Comparison of ENCODE assay signal across 17 mouse cellular contexts in the genomic region with DNA sequence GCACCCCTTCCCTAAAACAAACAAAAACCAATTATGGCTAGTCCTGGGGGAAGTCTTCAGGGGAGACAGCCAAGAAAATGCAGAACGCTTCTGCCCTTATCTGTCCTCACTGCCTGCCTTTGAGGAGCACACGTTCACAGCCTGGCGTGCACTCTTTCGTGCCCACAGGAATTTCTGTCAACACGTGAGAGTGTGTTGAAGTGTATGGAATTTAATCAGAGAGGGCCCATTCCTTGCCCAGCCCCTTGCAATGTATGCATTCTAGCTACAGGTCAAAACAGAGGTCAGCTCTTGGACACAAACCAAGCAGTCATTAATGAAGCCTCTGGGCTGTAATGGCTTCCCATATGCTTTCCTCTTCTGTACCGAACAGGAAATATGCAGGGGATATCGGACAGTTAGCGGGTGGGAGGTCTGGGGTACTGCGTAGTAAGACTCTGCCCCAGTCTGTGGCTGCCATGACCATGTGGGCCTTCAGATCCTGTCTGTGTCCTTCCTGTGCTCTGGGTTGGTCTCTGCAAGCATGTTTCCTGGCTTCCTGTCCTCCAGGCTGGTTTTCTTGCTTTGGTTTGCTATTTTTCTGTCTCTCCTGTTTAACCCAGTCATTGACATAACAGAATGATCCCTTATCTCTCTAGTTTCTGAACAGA.
A peak's percentile ranks its signal among the peaks of the same experiment; 100 is the strongest.
DNase-seq lines count a peak whose midpoint lies in the region; ATAC-seq and TF ChIP-seq lines count a peak whose summit lies in the region.
"Had no signal": no experiment of that assay in that cellular context is flagged by ENCODE, and none has a peak within 500 bp of the region (broad histone marks: within the 10 kb centered on the region; RNA-seq: fewer than 3 reads in every experiment).

No protein-coding gene starts in this region.

- WGBS in kidney, embryonic 16.5 days: 55% methylated on average over 9 of the region's 9 CpGs
- 55% methylated on average over 9 of the region's 9 CpGs for WGBS in kidney, embryonic 14.5 days
- 9% methylated on average over 9 of the region's 9 CpGs for WGBS in heart, postnatal 0 days

- no peaks in the 10 kb centered on the region for H3K36me3 ChIP-seq in kidney, embryonic 16.5 days (ENCODE audit: insufficient read depth, low read length)
- H3K36me3 ChIP-seq in kidney, embryonic 14.5 days (ENCODE audit: control insufficient read depth, insufficient read depth, low read length): no peaks in the 10 kb centered on the region
- no peaks in the 10 kb centered on the region for H3K36me3 ChIP-seq in heart, postnatal 0 days (replicated peaks; ENCODE audit: control insufficient read depth, insufficient read depth, low read length)
- H3K36me3 ChIP-seq: G1E; hindbrain, embryonic 15.5 days; midbrain, embryonic 10.5 days; neural tube, embryonic 12.5 days; stomach, embryonic 15.5 days had no signal

- peaks cover 22% of the 10 kb centered on the region for H3K4me1 ChIP-seq in kidney, embryonic 16.5 days (ENCODE audit: insufficient read depth, low read length)
- peaks cover 13% of the 10 kb centered on the region; the same call in 1 of the 2 replicates for H3K4me1 ChIP-seq in kidney, embryonic 14.5 days (ENCODE audit: control insufficient read depth, insufficient read depth, low read length)
- H3K4me1 ChIP-seq in heart, postnatal 0 days (ENCODE audit: control insufficient read depth, insufficient read depth): peaks cover 31% of the 10 kb centered on the region
- H3K4me1 ChIP-seq: midbrain, embryonic 10.5 days had no signal

- peak overlapping the region; percentile 38; the same call in 1 of the 2 replicates for H3K27ac ChIP-seq in kidney, embryonic 16.5 days (ENCODE audit: low read length)
- no peak overlapping the region for H3K27ac ChIP-seq in kidney, embryonic 14.5 days (ENCODE audit: low read depth, low read length)
- H3K27ac ChIP-seq in heart, postnatal 0 days (ENCODE audit: low read depth): peak overlapping the region; percentile 72
- H3K27ac ChIP-seq: gastrocnemius, adult 2 months; hindbrain, embryonic 15.5 days; left cerebral cortex, adult 2 months; midbrain, embryonic 10.5 days; neural tube, embryonic 12.5 days; stomach, embryonic 15.5 days had no signal

- no peak overlapping the region for H3K4me3 ChIP-seq in kidney, embryonic 16.5 days (ENCODE audit: low read length)
- H3K4me3 ChIP-seq in kidney, embryonic 14.5 days (ENCODE audit: low read length): no peak overlapping the region
- H3K4me3 ChIP-seq in heart, postnatal 0 days (ENCODE audit: low read depth, low read length): no peak overlapping the region
- H3K4me3 ChIP-seq: gastrocnemius, adult 2 months; hindbrain, embryonic 15.5 days; left cerebral cortex, adult 2 months; midbrain, embryonic 10.5 days; neural tube, embryonic 12.5 days; stomach, embryonic 15.5 days had no signal

- DNase-seq in thymus, postnatal 0 days (ENCODE audit: low spot score): peak; percentile 49
- DNase-seq in thymus, postnatal 10 days (ENCODE audit: low spot score in 2 of 2): no peak
- peak; percentile 60 for DNase-seq in heart, postnatal 0 days (ENCODE audit: low spot score)
- DNase-seq in naive thymus-derived CD4-positive, alpha-beta T cell, adult 2 months (ENCODE audit: low read depth): peak; percentile 58
- no peak for DNase-seq in adrenal gland, postnatal 14 days
- DNase-seq in frontal cortex, postnatal 25 days (ENCODE audit: low spot score in 2 of 2): no peak
- DNase-seq: cerebellum, postnatal 25 days; gastrocnemius, adult 2 months; kidney, postnatal 4 days had no signal

- peak; percentile 61; the same call in 1 of the 2 replicates for ATAC-seq in kidney, embryonic 16.5 days (ENCODE audit: low FRiP score, low TSS enrichment)
- ATAC-seq in kidney, embryonic 14.5 days (ENCODE audit: low FRiP score, low TSS enrichment): no peak
- peak; percentile 87 for ATAC-seq in heart, postnatal 0 days (ENCODE audit: insufficient read depth, low read depth)

- H3K4me2 ChIP-seq in kidney, embryonic 16.5 days (replicated peaks; ENCODE audit: low read depth, low read length): no peak overlapping the region
- no peak overlapping the region for H3K4me2 ChIP-seq in kidney, embryonic 14.5 days (replicated peaks; ENCODE audit: low read depth, low read length)
- H3K4me2 ChIP-seq in heart, postnatal 0 days (ENCODE audit: low read depth, low read length): no peak overlapping the region
- H3K4me2 ChIP-seq: hindbrain, embryonic 15.5 days; neural tube, embryonic 12.5 days; stomach, embryonic 15.5 days had no signal

- TF ChIP-seq EP300 in heart, postnatal 0 days (IDR thresholded peaks at IDR 0.05; ENCODE audit: low read depth): no peak

- H3K9me3 ChIP-seq in kidney, embryonic 16.5 days (ENCODE audit: low read length): no peaks in the 10 kb centered on the region
- H3K9me3 ChIP-seq in kidney, embryonic 14.5 days (ENCODE audit: control insufficient read depth, low read length): no peaks in the 10 kb centered on the region
- H3K9me3 ChIP-seq in heart, postnatal 0 days (replicated peaks; ENCODE audit: control insufficient read depth, low read length): no peaks in the 10 kb centered on the region
- H3K9me3 ChIP-seq: G1E; hindbrain, embryonic 15.5 days; midbrain, embryonic 10.5 days; neural tube, embryonic 12.5 days; stomach, embryonic 15.5 days had no signal

- H3K9ac ChIP-seq in kidney, embryonic 16.5 days (replicated peaks; ENCODE audit: low read length): no peak overlapping the region
- H3K9ac ChIP-seq in kidney, embryonic 14.5 days (ENCODE audit: low read depth, low read length): no peak overlapping the region
- H3K9ac ChIP-seq in heart, postnatal 0 days (replicated peaks; ENCODE audit: low read depth, low read length): no peak overlapping the region
- H3K9ac ChIP-seq: hindbrain, embryonic 15.5 days; neural tube, embryonic 12.5 days; stomach, embryonic 15.5 days had no signal

- TF ChIP-seq CTCF in heart, postnatal 0 days (IDR thresholded peaks at IDR 0.05; ENCODE audit: low read depth): no peak

- H3K27me3 ChIP-seq in kidney, embryonic 16.5 days (ENCODE audit: insufficient read depth, low read length): no peaks in the 10 kb centered on the region
- H3K27me3 ChIP-seq in kidney, embryonic 14.5 days (ENCODE audit: control insufficient read depth, insufficient read depth, low read length): no peaks in the 10 kb centered on the region
- no peaks in the 10 kb centered on the region for H3K27me3 ChIP-seq in heart, postnatal 0 days (ENCODE audit: control insufficient read depth, insufficient read depth, low read length)
- H3K27me3 ChIP-seq: hindbrain, embryonic 15.5 days; neural tube, embryonic 12.5 days; stomach, embryonic 15.5 days had no signal

Comparison
In these comparisons a context has a peak if more than half of its experiments do, and no peak if none do; other contexts are left out.
1. DNase-seq: peak in thymus, postnatal 0 days (single experiment), heart, postnatal 0 days (single experiment) and naive thymus-derived CD4-positive, alpha-beta T cell, adult 2 months (single experiment); none in thymus, postnatal 10 days (0 of 2), adrenal gland, postnatal 14 days (single experiment) and frontal cortex, postnatal 25 days (0 of 2).